Mouse (Mus musculus) lung, embryonic 14.5 days (tissue): ENCODE measurements at regions not wholly inside any gene's neighbourhood (a gene's known extent, or its start where the extent isn't known, plus 50 kb on each side); places are given as distances from the start of the nearest gene placed in this dataset.

ENCODE experiments used
- ATAC-seq: fragments of 200-750 bp; cut with Nextera tagmentation; 2 replicates; pipeline ENCODE4 v1.8.0; 2017; ENCODE audit warnings: mild to moderate bottlenecking, moderate TSS enrichment, moderate library complexity; ENCODE audit not compliant: insufficient read depth
- DNase-seq: peaks from one replicate; pipeline ENCODE4 v3.0.0-alpha.2; 2015
- H3K27ac ChIP-seq: fragments of 300-500 bp; sonication (generic); 2 replicates; pipeline ENCODE4 v1.5.1; 2014; ENCODE audit warnings: low read depth, mild to moderate bottlenecking, moderate library complexity
- H3K27me3 ChIP-seq: fragments of 300-500 bp; sonication (generic); 2 replicates; pipeline ENCODE4 v1.6.1; 2014; ENCODE audit warnings: low read length, control low read depth; ENCODE audit not compliant: insufficient read depth
- H3K36me3 ChIP-seq: fragments of 300-500 bp; sonication (generic); 2 replicates; pipeline ENCODE4 v1.6.1; 2014; ENCODE audit warnings: control low read depth; ENCODE audit not compliant: insufficient read depth
- H3K4me1 ChIP-seq: fragments of 300-500 bp; sonication (generic); 2 replicates; pipeline ENCODE4 v1.6.1; 2014; ENCODE audit warnings: antibody characterized with exemption, control low read depth; ENCODE audit not compliant: insufficient read depth
- H3K4me2 ChIP-seq: fragments of 300-500 bp; sonication (generic); 2 replicates; pipeline ENCODE4 v1.6.1; 2014; ENCODE audit warnings: mild to moderate bottlenecking
- H3K4me3 ChIP-seq: fragments of 300-500 bp; sonication (generic); 2 replicates; pipeline ENCODE4 v1.5.1; 2014; ENCODE audit warnings: low read depth, low read length
- H3K9ac ChIP-seq: fragments of 300-500 bp; sonication (generic); 2 replicates; pipeline ENCODE4 v1.6.1; 2014
- H3K9me3 ChIP-seq: fragments of 300-500 bp; sonication (generic); 2 replicates; pipeline ENCODE4 v1.6.1; 2016; ENCODE audit warnings: low read depth, low read length, control low read depth
- CTCF ChIP-seq: IDR thresholded peaks from 2 replicates; pipeline ENCODE4 v1.5.1; 2016; ENCODE audit warnings: antibody characterized with exemption, low read depth
- WGBS: fragments of 180-500 bp; shearing (Covaris S2); extraction: QIAGEN DNeasy Blood & Tissue Kit; methylation state at CpG from one replicate; pipeline ENCODE4 v1.1.7; 2014; 5-methylcytosine and 5-hydroxymethylcytosine counted together

- Histone ChIP-seq H3K4me1 (no peaks in the 10 kb centered on the region), H3K9me3 (no peaks in the 10 kb centered on the region), H3K27me3 (no peaks in the 10 kb centered on the region), H3K27ac (no peak overlapping the region), H3K9ac (no peak overlapping the region), H3K4me3 (no peak overlapping the region), H3K4me2 (no peak overlapping the region), H3K36me3 (no peaks in the 10 kb centered on the region)
- DNase-seq: no peak
- TF ChIP-seq CTCF: no peak
- no peak for ATAC-seq
- WGBS: 36% methylated on average over 4 of the region's 4 CpGs
Measured at GRCm38 (mm10) chr10:21745940-21746487, 136.0 kb upstream of the Sgk1 start.

GRCm38 (mm10) chr10:21746713-21747112 lies 135.3 kb upstream of the Sgk1 start:
- Histone ChIP-seq H3K9ac (no peak overlapping the region), H3K9me3 (no peaks in the 10 kb centered on the region), H3K27me3 (no peaks in the 10 kb centered on the region), H3K4me3 (no peak overlapping the region), H3K4me2 (no peak overlapping the region), H3K27ac (no peak overlapping the region), H3K4me1 (no peaks in the 10 kb centered on the region), H3K36me3 (no peaks in the 10 kb centered on the region)
- ATAC-seq: no peak
- TF ChIP-seq CTCF: no peak
- no peak for DNase-seq
- 12% methylated on average over 9 of the region's 9 CpGs for WGBS

GRCm38 (mm10) chr10:21751326-21751725 lies 130.7 kb upstream of the Sgk1 start:
- no peaks in the 10 kb centered on the region for H3K9me3 ChIP-seq
- DNase-seq (no peak), ATAC-seq (no peak)
- H3K27ac ChIP-seq: no peak overlapping the region
- H3K27me3 ChIP-seq: no peaks in the 10 kb centered on the region
- H3K4me3 ChIP-seq: no peak overlapping the region
- no peak overlapping the region for H3K4me2 ChIP-seq
- H3K4me1 ChIP-seq: no peaks in the 10 kb centered on the region
- no peak for TF ChIP-seq CTCF
- no peak overlapping the region for H3K9ac ChIP-seq
- WGBS: 61% methylated on average over 6 of the region's 6 CpGs
- H3K36me3 ChIP-seq: no peaks in the 10 kb centered on the region

GRCm38 (mm10) chr10:21752392-21752791 lies 129.6 kb upstream of the Sgk1 start:
- no peak for DNase-seq
- Histone ChIP-seq H3K4me3 (no peak overlapping the region), H3K27ac (no peak overlapping the region), H3K4me1 (no peaks in the 10 kb centered on the region), H3K27me3 (no peaks in the 10 kb centered on the region), H3K36me3 (no peaks in the 10 kb centered on the region), H3K9ac (no peak overlapping the region), H3K9me3 (no peaks in the 10 kb centered on the region), H3K4me2 (no peak overlapping the region)
- no peak for ATAC-seq
- 39% methylated on average over 3 of the region's 3 CpGs for WGBS
- TF ChIP-seq CTCF: no peak

GRCm38 (mm10) chr10:21754763-21755548 lies 127.0 kb upstream of the Sgk1 start:
- Histone ChIP-seq H3K4me1 (no peaks in the 10 kb centered on the region), H3K36me3 (no peaks in the 10 kb centered on the region), H3K27me3 (no peaks in the 10 kb centered on the region), H3K9me3 (no peaks in the 10 kb centered on the region), H3K4me2 (no peak overlapping the region), H3K9ac (no peak overlapping the region), H3K4me3 (no peak overlapping the region), H3K27ac (no peak overlapping the region)
- ATAC-seq (no peak), DNase-seq (no peak)
- WGBS: 68% methylated on average over 12 of the region's 12 CpGs
- TF ChIP-seq CTCF: no peak

- Histone ChIP-seq H3K4me3 (no peak overlapping the region), H3K9me3 (no peaks in the 10 kb centered on the region), H3K4me1 (no peaks in the 10 kb centered on the region), H3K4me2 (no peak overlapping the region), H3K27ac (no peak overlapping the region), H3K27me3 (no peaks in the 10 kb centered on the region), H3K9ac (no peak overlapping the region), H3K36me3 (no peaks in the 10 kb centered on the region)
- DNase-seq (no peak), ATAC-seq (no peak)
- TF ChIP-seq CTCF: no peak
- WGBS: 83% methylated on average over 4 of the region's 4 CpGs
Measured at GRCm38 (mm10) chr10:21755717-21756116, 126.3 kb upstream of the Sgk1 start.

- Histone ChIP-seq H3K4me3 (no peak overlapping the region), H3K27me3 (no peaks in the 10 kb centered on the region), H3K9me3 (no peaks in the 10 kb centered on the region), H3K27ac (no peak overlapping the region), H3K4me1 (no peaks in the 10 kb centered on the region), H3K4me2 (no peak overlapping the region), H3K36me3 (no peaks in the 10 kb centered on the region), H3K9ac (no peak overlapping the region)
- no peak for TF ChIP-seq CTCF
- ATAC-seq (no peak), DNase-seq (no peak)
- 86% methylated on average over 7 of the region's 7 CpGs for WGBS
Measured at GRCm38 (mm10) chr10:21756811-21757210, 125.2 kb upstream of the Sgk1 start.
